Mouse (Mus musculus): Measurements from ENCODE around the gene Gm9970. TPM values are rescaled to one million over a fixed set of nuclear protein-coding genes. Genes with fewer than 3 reads are reported as not detected.

Gm9970 gene
- 0.27 and 0.57 TPM in 2 replicates for polyA plus RNA-seq (2012; rRNA removed; ENCODE audit: low replicate concordance)

GRCm38 (mm10) chr5:31240637-31241521, at the start of gene Gm9970, which contains the start of gene Nrbp1:
Gm9970 (minus strand) TSS chr5:31241232.
Nrbp1 (plus strand) TSS chr5:31240864.

GRCm38 (mm10) chr5:31251541-31252101, 10.6 kb upstream of the Gm9970 start, which contains the start of gene Krtcap3:
Krtcap3 (plus strand) TSS chr5:31251691.

GRCm38 (mm10) chr5:31220448-31221303, 20.4 kb downstream of the Gm9970 start, which contains the start of gene Ppm1g:
Ppm1g (minus strand) TSS chr5:31220687.

GRCm38 (mm10) chr5:31201742-31202590, 39.1 kb downstream of the Gm9970 start, which contains the start of gene Zfp513:
Zfp513 (minus strand) TSS chr5:31202303.

GRCm38 (mm10) chr5:31192939-31193630, 47.9 kb downstream of the Gm9970 start, which contains the start of the genes Snx17 and Eif2b4:
Snx17 (plus strand) TSS chr5:31193227.
Eif2b4 (minus strand) TSS chr5:31193430.

Other genes with a start within 250 kb of the Gm9970 start
- gene Atraid, start 192.9 kb downstream of the Gm9970 start, polyA plus RNA-seq (2012; rRNA removed; ENCODE audit: low replicate concordance): 209 and 273 TPM in 2 replicates
- gene Slc5a6, start 192.3 kb downstream of the Gm9970 start, polyA plus RNA-seq (2012; rRNA removed; ENCODE audit: low replicate concordance): 40.4 and 53.2 TPM in 2 replicates
- 21.5 and 75.0 TPM in 2 replicates for gene Cad, start 186.5 kb downstream of the Gm9970 start, polyA plus RNA-seq (2012; rRNA removed; ENCODE audit: low replicate concordance)
- not detected in 2 replicates for gene Dnajc5g, start 134.9 kb downstream of the Gm9970 start, polyA plus RNA-seq (2012; rRNA removed; ENCODE audit: low replicate concordance)
- gene Slc30a3, start 133.0 kb downstream of the Gm9970 start, polyA plus RNA-seq (2012; rRNA removed; ENCODE audit: low replicate concordance): 0.12 TPM in 1 of 2 replicates, not detected in the other
- not detected in 2 replicates for gene Trim54, start 124.5 kb downstream of the Gm9970 start, polyA plus RNA-seq (2012; rRNA removed; ENCODE audit: low replicate concordance)
- not detected in 2 replicates for gene Ucn, start 102.4 kb downstream of the Gm9970 start, polyA plus RNA-seq (2012; rRNA removed; ENCODE audit: low replicate concordance)
- gene Mpv17, start 87.0 kb downstream of the Gm9970 start, polyA plus RNA-seq (2012; rRNA removed; ENCODE audit: low replicate concordance): 163 and 250 TPM in 2 replicates
- 4.4 and 5.4 TPM in 2 replicates for gene Gm29609, start 61.3 kb downstream of the Gm9970 start, polyA plus RNA-seq (2012; rRNA removed; ENCODE audit: low replicate concordance)
- gene Gtf3c2, start 61.1 kb downstream of the Gm9970 start, polyA plus RNA-seq (2012; rRNA removed; ENCODE audit: low replicate concordance): 57.4 and 85.2 TPM in 2 replicates
- 108 and 112 TPM in 2 replicates for gene Snx17, start 48.0 kb downstream of the Gm9970 start, polyA plus RNA-seq (2012; rRNA removed; ENCODE audit: low replicate concordance)
- 39.2 and 59.8 TPM in 2 replicates for gene Eif2b4, start 47.8 kb downstream of the Gm9970 start, polyA plus RNA-seq (2012; rRNA removed; ENCODE audit: low replicate concordance)
- gene Zfp513, start 38.9 kb downstream of the Gm9970 start, polyA plus RNA-seq (2012; rRNA removed; ENCODE audit: low replicate concordance): 34.3 and 47.6 TPM in 2 replicates
- gene Ppm1g, start 20.5 kb downstream of the Gm9970 start, polyA plus RNA-seq (2012; rRNA removed; ENCODE audit: low replicate concordance): 30.0 and 90.9 TPM in 2 replicates
- 140 and 206 TPM in 2 replicates for gene Nrbp1, start 368 bp downstream of the Gm9970 start, polyA plus RNA-seq (2012; rRNA removed; ENCODE audit: low replicate concordance)
- gene Krtcap3, start 10.5 kb upstream of the Gm9970 start, polyA plus RNA-seq (2012; rRNA removed; ENCODE audit: low replicate concordance): 9.7 and 58.7 TPM in 2 replicates
- gene Ift172, start 49.9 kb upstream of the Gm9970 start, polyA plus RNA-seq (2012; rRNA removed; ENCODE audit: low replicate concordance): 40.7 and 63.3 TPM in 2 replicates
- 7.7 and 46.5 TPM in 2 replicates for gene Fndc4, start 54.8 kb upstream of the Gm9970 start, polyA plus RNA-seq (2012; rRNA removed; ENCODE audit: low replicate concordance)
- 0.21 and 0.28 TPM in 2 replicates for gene Gckr, start 56.2 kb upstream of the Gm9970 start, polyA plus RNA-seq (2012; rRNA removed; ENCODE audit: low replicate concordance)
- gene Zfp512, start 211.2 kb upstream of the Gm9970 start, polyA plus RNA-seq (2012; rRNA removed; ENCODE audit: low replicate concordance): 12.3 and 19.9 TPM in 2 replicates
- 0.09 TPM in 1 of 2 replicates, not detected in the other for gene 4930548H24Rik, start 244.5 kb upstream of the Gm9970 start, polyA plus RNA-seq (2012; rRNA removed; ENCODE audit: low replicate concordance)